Comparison of ENCODE assay signal across 13 mouse cellular contexts in genomic region chr1:191840774-191841565, GRCm38 (mm10). TPM values are rescaled to one million over a fixed set of nuclear protein-coding genes. Genes with fewer than 3 reads are reported as not detected.
DNase-seq lines count a peak whose midpoint lies in the region; ATAC-seq and TF ChIP-seq lines count a peak whose summit lies in the region.
"Had no signal": no experiment of that assay in that cellular context is flagged by ENCODE, and none has a peak within 500 bp of the region (broad histone marks: within the 10 kb centered on the region; RNA-seq: fewer than 3 reads in every experiment).

No protein-coding gene starts in this region.

- H3K36me3 ChIP-seq in liver, adult 2 months (ENCODE audit: control insufficient read depth, insufficient read depth, low read length): no peaks in the 10 kb centered on the region
- no peaks in the 10 kb centered on the region for H3K36me3 ChIP-seq in liver, embryonic 11.5 days (ENCODE audit: control insufficient read depth, insufficient read depth, low read length)
- H3K36me3 ChIP-seq in midbrain, embryonic 16.5 days (ENCODE audit: control insufficient read depth, insufficient read depth, low read length): no peaks in the 10 kb centered on the region
- H3K36me3 ChIP-seq: hindbrain, embryonic 10.5 days; midbrain, embryonic 10.5 days; neural tube, embryonic 12.5 days had no signal

- H3K27ac ChIP-seq in liver, adult 2 months (replicated peaks; ENCODE audit: insufficient read depth, low read depth, low read length): no peak overlapping the region
- H3K27ac ChIP-seq in liver, embryonic 11.5 days (ENCODE audit: low read depth, low read length): no peak overlapping the region
- no peak overlapping the region for H3K27ac ChIP-seq in bone marrow macrophage, adult 2 months (ENCODE audit: insufficient read depth, low read depth, low read length)
- H3K27ac ChIP-seq in midbrain, embryonic 16.5 days (ENCODE audit: low read length): no peak overlapping the region
- H3K27ac ChIP-seq: neural tube, embryonic 12.5 days had no signal

- no peak overlapping the region for H3K4me2 ChIP-seq in liver, embryonic 11.5 days
- no peak overlapping the region for H3K4me2 ChIP-seq in midbrain, embryonic 16.5 days (ENCODE audit: low read length)
- H3K4me2 ChIP-seq: neural tube, embryonic 12.5 days had no signal

- H3K27me3 ChIP-seq in liver, adult 2 months (ENCODE audit: control insufficient read depth, insufficient read depth, low read length): no peaks in the 10 kb centered on the region
- H3K27me3 ChIP-seq in liver, embryonic 11.5 days (replicated peaks; ENCODE audit: control insufficient read depth, insufficient read depth, low read length): no peaks in the 10 kb centered on the region
- H3K27me3 ChIP-seq in midbrain, embryonic 16.5 days (ENCODE audit: control insufficient read depth, insufficient read depth, low read depth, low read length): no peaks in the 10 kb centered on the region
- H3K27me3 ChIP-seq: neural tube, embryonic 12.5 days had no signal

- H3K79me2 ChIP-seq in liver, adult 2 months (ENCODE audit: control insufficient read depth, insufficient read depth, low read length): no peaks in the 10 kb centered on the region

- DNase-seq in liver, adult 2 months (ENCODE audit: extremely low read depth, low read depth, low spot score): peak; percentile 92
- DNase-seq in liver, embryonic 11.5 days (ENCODE audit: low spot score): no peak
- peak; percentile 77 for DNase-seq in kidney, adult 9 months
- no peak for DNase-seq in layer of hippocampus, adult 9-10 months (ENCODE audit: low spot score)
- DNase-seq: cerebellum, adult 11-12 months had no signal

- no peaks in the 10 kb centered on the region for H3K9me3 ChIP-seq in liver, embryonic 11.5 days (ENCODE audit: control insufficient read depth, low read length)
- no peaks in the 10 kb centered on the region for H3K9me3 ChIP-seq in midbrain, embryonic 16.5 days (replicated peaks; ENCODE audit: control insufficient read depth, low read length, poor library complexity, severe bottlenecking)
- H3K9me3 ChIP-seq: hindbrain, embryonic 10.5 days; midbrain, embryonic 10.5 days; neural tube, embryonic 12.5 days had no signal

- H3K4me3 ChIP-seq in liver, adult 2 months (ENCODE audit: insufficient read depth, low read depth, low read length): no peak overlapping the region
- H3K4me3 ChIP-seq in liver, embryonic 11.5 days (ENCODE audit: low read depth, low read length): no peak overlapping the region
- no peak overlapping the region for H3K4me3 ChIP-seq in bone marrow macrophage, adult 2 months (ENCODE audit: insufficient read depth, low read length)
- no peak overlapping the region for H3K4me3 ChIP-seq in midbrain, embryonic 16.5 days (ENCODE audit: low read depth, low read length)
- H3K4me3 ChIP-seq: hindbrain, embryonic 10.5 days; midbrain, embryonic 10.5 days; neural tube, embryonic 12.5 days had no signal

- WGBS in liver, adult 2 months: 43% methylated on average over 11 of the region's 11 CpGs
- 85% methylated on average over 11 of the region's 11 CpGs for WGBS in liver, embryonic 11.5 days
- 88% methylated on average over 11 of the region's 11 CpGs for WGBS in midbrain, embryonic 16.5 days

- H3K9ac ChIP-seq in liver, adult 2 months (ENCODE audit: low read depth, low read length): no peak overlapping the region
- no peak overlapping the region for H3K9ac ChIP-seq in liver, embryonic 11.5 days (ENCODE audit: low read depth, low read length)
- no peak overlapping the region for H3K9ac ChIP-seq in midbrain, embryonic 16.5 days (ENCODE audit: low read depth, low read length)
- H3K9ac ChIP-seq: neural tube, embryonic 12.5 days had no signal

- TF ChIP-seq CTCF in liver, adult 2 months (IDR thresholded peaks at IDR 0.05; ENCODE audit: low read depth, low read length): 0 out of 2 replicates have a peak, but pooled peaks have one; percentile 1
- TF ChIP-seq CTCF in bone marrow macrophage, adult 2 months (IDR thresholded peaks at IDR 0.05; ENCODE audit: low read depth, low read length): peak; percentile 30; the same call in 1 of the 2 replicates

- no peak for TF ChIP-seq POLR2A in liver, adult 2 months (IDR thresholded peaks at IDR 0.05; ENCODE audit: extremely low read depth, insufficient read depth, low read length)
- TF ChIP-seq POLR2A in bone marrow macrophage, adult 2 months (IDR thresholded peaks at IDR 0.05; ENCODE audit: borderline replicate concordance, low read depth, low read length): no peak

- peaks cover 25% of the 10 kb centered on the region for H3K4me1 ChIP-seq in liver, adult 2 months (ENCODE audit: control insufficient read depth, insufficient read depth, low read length)
- peaks cover 20% of the 10 kb centered on the region for H3K4me1 ChIP-seq in liver, embryonic 11.5 days (replicated peaks; ENCODE audit: control insufficient read depth, insufficient read depth, low read length)
- no peaks in the 10 kb centered on the region for H3K4me1 ChIP-seq in bone marrow macrophage, adult 2 months (ENCODE audit: control insufficient read depth, insufficient read depth, low read length)
- H3K4me1 ChIP-seq in midbrain, embryonic 16.5 days (ENCODE audit: control insufficient read depth, insufficient read depth, low read length): peaks cover 4% of the 10 kb centered on the region; the same call in 1 of the 2 replicates

- no peak for ATAC-seq in liver, embryonic 11.5 days (replicated peaks; ENCODE audit: low FRiP score)
- ATAC-seq in megakaryocyte-erythroid progenitor cell, adult 5-6 weeks (replicated peaks; ENCODE audit: low FRiP score, low TSS enrichment, poor library complexity, severe bottlenecking): 0 out of 2 replicates have a peak, but pooled peaks have one; percentile 20
- no peak for ATAC-seq in midbrain, embryonic 16.5 days
- ATAC-seq: activated CD4-positive, CD25-positive, alpha-beta regulatory T cell, adult 4 months; forebrain, embryonic 14.5 days had no signal

RNA-seq across cellular contexts. Expression of gene Nek2, which starts 19.7 kb away (rescaled TPM):
- total RNA-seq in liver, adult 2 months (2014; rRNA removed): 0.46 and 2.8 TPM in 2 replicates
- 0.28 and 0.45 TPM in 2 replicates for polyA plus RNA-seq in liver, adult 2 months (2012; rRNA removed)
- polyA plus RNA-seq in liver, embryonic 11.5 days (2014; fragmentation: Nextera tagmentation; extraction: Ambion mirVana): 54.2 and 60.5 TPM in 2 replicates
- 13.1 and 15.9 TPM in 2 replicates for polyA plus RNA-seq in bone marrow macrophage, adult 2 months (2012; ENCODE audit: insufficient read depth, insufficient read length, missing spikeins)
- total RNA-seq in megakaryocyte-erythroid progenitor cell, adult 5-6 weeks (2014; fragmentation: Nextera tagmentation): 23.4 and 29.8 TPM in 2 replicates
- total RNA-seq in megakaryocyte-erythroid progenitor cell, adult 5-6 weeks (2017): 34.9 and 36.3 TPM in 2 replicates
- polyA plus RNA-seq in midbrain, embryonic 16.5 days (2015; fragmentation: Nextera tagmentation; extraction: Ambion mirVana): 4.7 and 6.0 TPM in 2 replicates

Comparison
In these comparisons a context has a peak if more than half of its experiments do, and no peak if none do; other contexts are left out.
1. DNase-seq: peak in liver, adult 2 months (single experiment) and kidney, adult 9 months (single experiment); none in liver, embryonic 11.5 days (single experiment) and layer of hippocampus, adult 9-10 months (single experiment).